Mouse (Mus musculus) liver, embryonic 15.5 days (tissue): ENCODE data around the gene Ankrd39. TPM values are rescaled to one million over a fixed set of nuclear protein-coding genes. Genes with fewer than 3 reads are reported as not detected.
A peak's percentile ranks its signal among the peaks of the same experiment; 100 is the strongest.

ENCODE experiments used
- ATAC-seq: fragments of 200-750 bp; cut with Nextera tagmentation; 2 replicates; pipeline ENCODE4 v1.8.0; 2017; ENCODE audit warnings: moderate number of reproducible peaks, mild to moderate bottlenecking, moderate library complexity; ENCODE audit not compliant: insufficient read depth
- H3K27ac ChIP-seq: fragments of 300-500 bp; sonication (generic); replicated peaks from 2 replicates; pipeline ENCODE4 v1.5.1; 2015; ENCODE audit warnings: mild to moderate bottlenecking, inconsistent platforms
- H3K27me3 ChIP-seq: fragments of 300-500 bp; sonication (generic); 2 replicates; pipeline ENCODE4 v1.6.1; 2015; ENCODE audit warnings: mild to moderate bottlenecking, inconsistent platforms
- H3K36me3 ChIP-seq: fragments of 300-500 bp; sonication (generic); replicated peaks from 2 replicates; pipeline ENCODE4 v1.6.1; 2015; ENCODE audit warnings: moderate library complexity, mild to moderate bottlenecking, inconsistent platforms
- H3K4me1 ChIP-seq: fragments of 300-500 bp; sonication (generic); replicated peaks from 2 replicates; pipeline ENCODE4 v1.6.1; 2015; ENCODE audit warnings: inconsistent platforms
- H3K4me2 ChIP-seq: fragments of 300-500 bp; sonication (generic); 2 replicates; pipeline ENCODE4 v1.6.1; 2015; ENCODE audit warnings: moderate library complexity, mild to moderate bottlenecking, inconsistent platforms
- H3K4me3 ChIP-seq: fragments of 300-500 bp; sonication (generic); replicated peaks from 2 replicates; pipeline ENCODE4 v1.5.1; 2015; ENCODE audit warnings: mild to moderate bottlenecking, inconsistent platforms
- H3K9ac ChIP-seq: fragments of 300-500 bp; sonication (generic); 2 replicates; pipeline ENCODE4 v1.6.1; 2015; ENCODE audit warnings: moderate library complexity, mild to moderate bottlenecking, inconsistent platforms
- H3K9me3 ChIP-seq: fragments of 300-500 bp; sonication (generic); replicated peaks from 2 replicates; pipeline ENCODE4 v1.6.1; 2016; ENCODE audit warnings: inconsistent platforms
- WGBS: fragments of 180-500 bp; shearing (Covaris S2); methylation state at CpG from one replicate; pipeline ENCODE4 v1.1.7; 2015; ENCODE audit warnings: mixed read lengths; ENCODE audit not compliant: insufficient replicate concordance; 5-methylcytosine and 5-hydroxymethylcytosine counted together
- polyA plus RNA-seq: library from polyadenylated mRNA; unstranded; fragments of >200 nt; fragmentation: Nextera tagmentation; extraction: Ambion mirVana; gene quantifications from 2 replicates; pipeline ENCODE4 v1.2.1, GENCODE M21; 2015

The Ankrd39 gene
- polyA plus RNA-seq, 1 experiment from 2014 or later, result 6.2 TPM

GRCm38 (mm10) chr1:36572140-36572700 lies 25.0 kb upstream of the Ankrd39 start:
- H3K4me1 ChIP-seq, result peaks cover 29% of the 10 kb centered on the region
- H3K9ac ChIP-seq, result no peak overlapping the region
- no peaks in the 10 kb centered on the region for H3K27me3 ChIP-seq
- 46% methylated on average over 2 of the region's 2 CpGs for WGBS
- H3K9me3 ChIP-seq, result no peaks in the 10 kb centered on the region
- H3K27ac ChIP-seq, result no peak overlapping the region
- ATAC-seq, result no peak
- no peak overlapping the region for H3K4me3 ChIP-seq
- H3K4me2 ChIP-seq, result no peak overlapping the region
- no peaks in the 10 kb centered on the region for H3K36me3 ChIP-seq

- no peaks in the 10 kb centered on the region for H3K9me3 ChIP-seq
- no peak overlapping the region for H3K9ac ChIP-seq
- H3K4me3 ChIP-seq, result no peak overlapping the region
- no peak overlapping the region for H3K4me2 ChIP-seq
- ATAC-seq, result peak; percentile 43; the same call in 1 of the 2 replicates
- no peaks in the 10 kb centered on the region for H3K36me3 ChIP-seq
- no peak overlapping the region for H3K27ac ChIP-seq
- WGBS, result 22% methylated on average over 6 of the region's 6 CpGs
- peaks cover 29% of the 10 kb centered on the region for H3K4me1 ChIP-seq
- no peaks in the 10 kb centered on the region for H3K27me3 ChIP-seq
These were observed 24.4 kb upstream of the Ankrd39 start for GRCm38 (mm10) chr1:36571627-36572026.

GRCm38 (mm10) chr1:36570320-36570719 lies 23.1 kb upstream of the Ankrd39 start:
- H3K9ac ChIP-seq, result no peak overlapping the region
- H3K4me1 ChIP-seq, result peaks cover 17% of the 10 kb centered on the region
- no peak overlapping the region for H3K27ac ChIP-seq
- H3K36me3 ChIP-seq, result no peaks in the 10 kb centered on the region
- H3K4me2 ChIP-seq, result no peak overlapping the region
- WGBS, result 80% methylated on average over 5 of the region's 5 CpGs
- ATAC-seq, result no peak
- H3K9me3 ChIP-seq, result no peaks in the 10 kb centered on the region
- no peak overlapping the region for H3K4me3 ChIP-seq
- no peaks in the 10 kb centered on the region for H3K27me3 ChIP-seq

- no peaks in the 10 kb centered on the region for H3K9me3 ChIP-seq
- 22% methylated on average over 7 of the region's 7 CpGs for WGBS
- H3K27me3 ChIP-seq, result no peaks in the 10 kb centered on the region
- no peaks in the 10 kb centered on the region for H3K36me3 ChIP-seq
- H3K4me2 ChIP-seq, result no peak overlapping the region
- H3K9ac ChIP-seq, result no peak overlapping the region
- no peak overlapping the region for H3K27ac ChIP-seq
- peaks cover 15% of the 10 kb centered on the region for H3K4me1 ChIP-seq
- ATAC-seq, result no peak
- no peak overlapping the region for H3K4me3 ChIP-seq
These were observed 22.5 kb upstream of the Ankrd39 start for GRCm38 (mm10) chr1:36569694-36570276.

- Histone ChIP-seq H3K4me2 (no peak overlapping the region), H3K9me3 (no peaks in the 10 kb centered on the region), H3K4me3 (no peak overlapping the region), H3K27ac (no peak overlapping the region), H3K4me1 (peaks cover 15% of the 10 kb centered on the region), H3K36me3 (no peaks in the 10 kb centered on the region), H3K27me3 (no peaks in the 10 kb centered on the region), H3K9ac (no peak overlapping the region)
- WGBS, result 60% methylated on average over 4 of the region's 4 CpGs
- no peak for ATAC-seq
These were observed 21.5 kb upstream of the Ankrd39 start for GRCm38 (mm10) chr1:36568776-36569175.

GRCm38 (mm10) chr1:36567818-36568603 lies 20.8 kb upstream of the Ankrd39 start:
- Histone ChIP-seq H3K27me3 (no peaks in the 10 kb centered on the region), H3K9me3 (no peaks in the 10 kb centered on the region), H3K4me1 (peaks cover 19% of the 10 kb centered on the region), H3K4me3 (no peak overlapping the region), H3K36me3 (no peaks in the 10 kb centered on the region), H3K27ac (no peak overlapping the region), H3K9ac (no peak overlapping the region), H3K4me2 (no peak overlapping the region)
- 64% methylated on average over 21 of the region's 21 CpGs for WGBS
- no peak for ATAC-seq

GRCm38 (mm10) chr1:36566425-36566824 lies 19.2 kb upstream of the Ankrd39 start:
- H3K27ac ChIP-seq, result no peak overlapping the region
- no peak overlapping the region for H3K4me3 ChIP-seq
- H3K4me1 ChIP-seq, result peaks cover 23% of the 10 kb centered on the region
- no peak for ATAC-seq
- no peaks in the 10 kb centered on the region for H3K9me3 ChIP-seq
- WGBS, result 1% methylated on average over 2 of the region's 2 CpGs
- no peak overlapping the region for H3K9ac ChIP-seq
- H3K27me3 ChIP-seq, result peaks cover 13% of the 10 kb centered on the region
- no peaks in the 10 kb centered on the region for H3K36me3 ChIP-seq
- H3K4me2 ChIP-seq, result no peak overlapping the region

GRCm38 (mm10) chr1:36564101-36564500 lies 16.9 kb upstream of the Ankrd39 start:
- Histone ChIP-seq H3K4me1 (peaks cover 19% of the 10 kb centered on the region), H3K9ac (no peak overlapping the region), H3K36me3 (no peaks in the 10 kb centered on the region), H3K27me3 (peaks cover 36% of the 10 kb centered on the region), H3K27ac (no peak overlapping the region), H3K4me3 (no peak overlapping the region), H3K9me3 (no peaks in the 10 kb centered on the region), H3K4me2 (no peak overlapping the region)
- no peak for ATAC-seq
- WGBS, result 33% methylated on average over 6 of the region's 6 CpGs

- H3K27ac ChIP-seq, result no peak overlapping the region
- no peaks in the 10 kb centered on the region for H3K36me3 ChIP-seq
- peaks cover 18% of the 10 kb centered on the region for H3K4me1 ChIP-seq
- 35% methylated on average over 4 of the region's 4 CpGs for WGBS
- ATAC-seq, result no peak
- no peak overlapping the region for H3K9ac ChIP-seq
- no peak overlapping the region for H3K4me2 ChIP-seq
- no peak overlapping the region for H3K4me3 ChIP-seq
- peaks cover 41% of the 10 kb centered on the region for H3K27me3 ChIP-seq
- H3K9me3 ChIP-seq, result no peaks in the 10 kb centered on the region
These were observed 16.4 kb upstream of the Ankrd39 start for GRCm38 (mm10) chr1:36563632-36564031.

- Histone ChIP-seq H3K4me2 (no peak overlapping the region), H3K9ac (no peak overlapping the region), H3K27me3 (peaks cover 45% of the 10 kb centered on the region), H3K4me3 (no peak overlapping the region), H3K9me3 (no peaks in the 10 kb centered on the region), H3K4me1 (peaks cover 18% of the 10 kb centered on the region), H3K36me3 (no peaks in the 10 kb centered on the region), H3K27ac (no peak overlapping the region)
- WGBS, result 72% methylated on average over 2 of the region's 2 CpGs
- no peak for ATAC-seq
These were observed 16.0 kb upstream of the Ankrd39 start for GRCm38 (mm10) chr1:36563197-36563596.

GRCm38 (mm10) chr1:36562388-36562787 lies 15.1 kb upstream of the Ankrd39 start:
- peaks cover 53% of the 10 kb centered on the region for H3K27me3 ChIP-seq
- no peak overlapping the region for H3K27ac ChIP-seq
- no peaks in the 10 kb centered on the region for H3K9me3 ChIP-seq
- H3K9ac ChIP-seq, result no peak overlapping the region
- peaks cover 19% of the 10 kb centered on the region for H3K4me1 ChIP-seq
- H3K4me3 ChIP-seq, result no peak overlapping the region
- no peak overlapping the region for H3K4me2 ChIP-seq
- 51% methylated on average over 4 of the region's 4 CpGs for WGBS
- no peak for ATAC-seq
- H3K36me3 ChIP-seq, result no peaks in the 10 kb centered on the region
